Mouse (Mus musculus) large intestine, adult 2 months (tissue): ENCODE data around the gene 1700016H13Rik. TPM values are rescaled to one million over a fixed set of nuclear protein-coding genes. Genes with fewer than 3 reads are reported as not detected.

ENCODE experiments used
- DNase-seq: peaks from one replicate; pipeline ENCODE4 v3.0.0-alpha.2; 2012; ENCODE audit warnings: low read depth, low spot score
- WGBS: fragments of 180-500 bp; shearing (Covaris S2); methylation state at CpG from one replicate; pipeline ENCODE4 v1.1.7; 2018; 5-methylcytosine and 5-hydroxymethylcytosine counted together
- polyA plus RNA-seq: library from polyadenylated mRNA; depleted of rRNA; stranded (reverse); fragments of >200 nt; gene quantifications from 2 replicates; pipeline ENCODE4 v1.2.3, GENCODE M21; 2012; rRNA removed

The 1700016H13Rik gene
- polyA plus RNA-seq, 1 experiment, result 0.11 TPM

DNA sequence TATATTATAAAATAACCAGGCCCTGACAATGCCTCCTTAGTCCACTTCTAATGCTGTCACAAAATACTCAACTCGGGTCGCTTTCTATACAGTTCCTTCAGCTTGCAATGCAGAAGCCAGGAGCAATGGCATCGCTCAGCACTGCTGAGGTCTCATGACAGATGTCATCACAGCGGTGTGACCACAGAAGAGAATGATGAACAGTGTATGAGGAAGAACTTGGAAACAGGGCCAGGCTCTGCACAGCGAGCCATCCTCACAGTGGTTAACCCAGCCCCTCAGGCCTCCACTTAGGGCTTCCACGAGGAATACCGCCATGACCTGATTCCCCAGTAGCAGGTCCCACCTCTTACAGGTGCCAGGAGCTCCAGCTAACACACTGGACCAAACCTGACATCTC, 41.5 kb downstream of the 1700016H13Rik start:
- WGBS, result 83% methylated on average over 7 of the region's 7 CpGs
- DNase-seq, result no peak

DNA sequence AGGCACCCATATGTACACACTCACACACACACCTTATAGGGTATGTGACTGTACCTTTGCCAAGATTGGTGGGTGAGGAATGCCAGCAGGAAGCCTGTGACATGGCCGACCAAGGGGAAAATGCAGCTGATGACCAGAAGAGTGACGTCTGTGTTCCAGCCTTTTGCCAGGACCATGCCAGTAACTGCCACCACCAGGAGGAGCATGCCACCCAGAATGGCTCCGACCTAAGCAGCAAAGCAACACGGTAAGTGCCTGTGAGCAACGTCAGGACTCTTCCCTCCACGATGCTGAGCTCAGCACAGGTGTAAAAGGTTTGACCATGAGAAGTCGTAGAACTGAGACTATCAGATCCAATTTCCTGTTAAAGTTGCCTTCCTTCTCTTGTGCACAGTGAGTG, 43.5 kb downstream of the 1700016H13Rik start:
- WGBS, result 77% methylated on average over 7 of the region's 7 CpGs
- DNase-seq, result no peak

- no peak for DNase-seq
- WGBS, result 80% methylated on average over 10 of the region's 10 CpGs
These were observed 44.8 kb downstream of the 1700016H13Rik start for GRCm38 (mm10) chr5:103610856-103611472.

GRCm38 (mm10) chr5:103610148-103610547, 45.7 kb downstream of the 1700016H13Rik start:
- no peak for DNase-seq
- 48% methylated on average over 5 of the region's 5 CpGs for WGBS

DNA sequence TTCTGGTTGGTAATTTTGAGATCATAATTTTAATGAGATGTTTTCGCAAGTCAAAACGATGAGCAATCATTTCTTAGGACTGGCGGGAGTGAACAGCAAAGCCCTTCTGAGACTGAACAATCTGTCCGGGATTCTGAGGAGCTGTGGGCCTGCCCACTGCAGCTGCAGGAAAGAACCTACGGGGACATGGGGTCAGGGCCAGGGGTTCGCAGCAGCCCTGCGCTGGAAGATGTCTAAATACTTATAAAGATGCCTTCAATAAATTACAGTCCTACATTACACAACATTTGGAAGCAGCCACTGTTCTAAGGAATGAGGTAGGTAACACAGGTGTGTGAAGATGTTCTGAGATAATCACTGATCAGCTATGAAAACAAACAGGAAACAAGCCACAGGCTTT, 50.1 kb downstream of the 1700016H13Rik start:
- WGBS, result 72% methylated on average over 7 of the region's 7 CpGs
- no peak for DNase-seq

DNA sequence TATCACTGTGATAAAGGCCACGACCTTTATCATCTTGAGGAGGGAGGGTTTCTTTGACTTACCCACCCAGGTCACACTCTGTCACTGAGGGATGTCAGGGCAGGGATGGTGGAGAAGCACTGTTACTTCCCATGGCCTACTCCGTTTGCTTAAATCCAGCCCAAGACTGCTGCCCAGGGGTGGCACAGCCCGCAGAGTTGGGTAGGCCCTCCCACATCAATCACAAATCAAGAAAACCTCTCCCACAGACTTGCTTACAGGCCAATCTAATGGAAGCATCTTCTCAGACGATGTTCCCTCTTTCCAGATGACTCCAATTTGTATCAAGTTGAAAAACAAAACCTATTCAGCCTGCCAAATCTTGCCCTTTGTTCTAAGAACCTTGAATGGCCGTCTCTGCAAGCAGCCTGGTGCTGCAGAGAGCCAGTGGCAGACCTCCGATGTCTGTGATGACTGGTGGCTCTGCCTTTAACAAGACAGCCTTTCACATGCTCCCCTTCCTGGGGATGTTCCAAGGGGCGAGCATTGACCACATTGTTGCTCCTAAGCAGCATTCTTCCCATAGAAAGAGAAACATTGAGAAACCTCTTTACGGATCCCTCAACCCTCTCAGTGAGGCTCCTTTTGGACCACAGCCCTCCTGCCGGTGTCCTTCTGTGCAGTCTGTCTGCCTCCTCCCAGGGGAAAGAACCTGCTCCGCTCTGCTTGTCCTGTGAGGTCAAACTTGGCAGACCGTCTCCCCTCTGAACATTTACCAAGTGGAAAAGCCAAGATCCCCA, 52.5 kb downstream of the 1700016H13Rik start:
- 79% methylated on average over 11 of the region's 11 CpGs for WGBS
- no peak for DNase-seq

- 60% methylated on average over 5 of the region's 5 CpGs for WGBS
- no peak for DNase-seq
These were observed 56.9 kb downstream of the 1700016H13Rik start for GRCm38 (mm10) chr5:103598881-103599280.

DNA sequence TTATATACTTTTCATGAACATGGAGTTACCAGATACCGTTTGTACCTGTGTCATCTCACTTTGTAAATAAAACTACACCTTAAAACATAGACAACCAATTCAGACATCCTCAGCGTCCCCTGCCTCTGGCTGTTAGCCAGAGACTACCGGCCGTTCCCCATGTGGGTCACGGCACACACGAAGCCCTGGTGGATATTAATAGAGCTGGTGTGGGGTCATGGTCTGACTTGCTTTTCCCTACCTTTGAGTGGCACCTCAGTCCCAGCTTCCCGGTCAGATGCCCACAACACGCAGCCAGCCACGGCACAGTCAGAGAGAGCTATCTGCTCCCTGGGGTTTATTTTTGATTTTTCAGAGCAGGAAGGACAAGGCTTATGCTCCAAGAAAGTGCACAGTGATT, 57.5 kb downstream of the 1700016H13Rik start:
- DNase-seq, result no peak
- 77% methylated on average over 9 of the region's 9 CpGs for WGBS

Other genes with a start within 250 kb of the 1700016H13Rik start
- gene Ptpn13, start 230.8 kb downstream of the 1700016H13Rik start, polyA plus RNA-seq, result 1.4 and 2.0 TPM in 2 replicates
- gene Slc10a6, start 26.6 kb downstream of the 1700016H13Rik start, polyA plus RNA-seq, result 1.4 and 1.8 TPM in 2 replicates
- 7.5 and 12.5 TPM in 2 replicates for gene Aff1, start 36.4 kb upstream of the 1700016H13Rik start, polyA plus RNA-seq